ENCODE assay signal across 21 mouse cellular contexts in the genomic region with DNA sequence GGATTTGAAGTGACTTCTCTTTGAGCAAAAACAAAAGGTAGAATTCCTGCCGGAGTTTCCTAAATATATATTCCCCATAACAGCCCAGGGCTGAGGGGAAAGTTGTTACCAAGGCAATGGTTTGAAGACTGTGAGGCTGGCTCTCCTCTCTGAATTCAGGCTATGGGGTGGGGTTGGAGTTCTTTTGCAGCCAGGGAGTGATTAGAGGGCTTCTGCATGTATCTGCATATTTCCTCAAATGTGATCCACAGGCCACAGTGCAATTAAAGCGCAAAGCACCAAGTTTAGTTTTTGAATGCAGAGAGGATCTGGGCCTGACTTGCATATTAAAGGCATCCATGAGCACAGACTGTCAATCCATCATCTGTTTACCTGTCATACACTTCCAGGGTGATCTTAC. TPM values are rescaled to one million over a fixed set of nuclear protein-coding genes. Genes with fewer than 3 reads are reported as not detected.
DNase-seq lines count a peak whose midpoint lies in the region; ATAC-seq lines count a peak whose summit lies in the region.
"Had no signal": no experiment of that assay in that cellular context is flagged by ENCODE, and none has a peak within 500 bp of the region (broad histone marks: within the 10 kb centered on the region; RNA-seq: fewer than 3 reads in every experiment).

No protein-coding gene starts in this region.

- no peak overlapping the region for H3K4me3 ChIP-seq in forebrain, embryonic 14.5 days (ENCODE audit: low read depth, low read length)
- no peak overlapping the region for H3K4me3 ChIP-seq in forebrain, embryonic 10.5 days
- H3K4me3 ChIP-seq in hindbrain, embryonic 11.5 days (ENCODE audit: low read depth, low read length): no peak overlapping the region
- no peak overlapping the region for H3K4me3 ChIP-seq in hindbrain, embryonic 12.5 days
- H3K4me3 ChIP-seq in midbrain, embryonic 15.5 days: no peak overlapping the region
- no peak overlapping the region for H3K4me3 ChIP-seq in midbrain, embryonic 11.5 days (ENCODE audit: low read depth, low read length)
- H3K4me3 ChIP-seq: embryonic facial prominence, embryonic 13.5 days; heart, adult 2 months; heart, embryonic 15.5 days; hindbrain, embryonic 13.5 days; intestine, embryonic 15.5 days had no signal

- peak; percentile 42 for DNase-seq in forebrain, embryonic 14.5 days (ENCODE audit: low spot score)
- no peak for DNase-seq in forebrain, embryonic 10.5 days (ENCODE audit: extremely low spot score, low spot score)
- no peak for DNase-seq in hindbrain, embryonic 11.5 days (ENCODE audit: low spot score)
- DNase-seq in midbrain, embryonic 11.5 days (ENCODE audit: low spot score, missing footprints): no peak
- no peak for DNase-seq in kidney, postnatal 25 days
- DNase-seq: adrenal gland, postnatal 10 days; cerebellum, adult 18-20 months; cerebellum, adult 9-11 months; cerebellum, postnatal 36 days; gastrocnemius, postnatal 10 days; heart, adult 2 months; heart, postnatal 14 days had no signal

- H3K9me3 ChIP-seq in forebrain, embryonic 14.5 days (replicated peaks; ENCODE audit: control insufficient read depth, low read length): no peaks in the 10 kb centered on the region
- H3K9me3 ChIP-seq in forebrain, embryonic 10.5 days: no peaks in the 10 kb centered on the region
- H3K9me3 ChIP-seq in hindbrain, embryonic 11.5 days (ENCODE audit: control insufficient read depth, low read length): no peaks in the 10 kb centered on the region
- H3K9me3 ChIP-seq in hindbrain, embryonic 12.5 days (replicated peaks): no peaks in the 10 kb centered on the region
- no peaks in the 10 kb centered on the region for H3K9me3 ChIP-seq in midbrain, embryonic 15.5 days
- no peaks in the 10 kb centered on the region for H3K9me3 ChIP-seq in midbrain, embryonic 11.5 days (ENCODE audit: control insufficient read depth, low read length)
- H3K9me3 ChIP-seq: embryonic facial prominence, embryonic 13.5 days; heart, embryonic 15.5 days; hindbrain, embryonic 13.5 days; intestine, embryonic 15.5 days had no signal

- no peak overlapping the region for H3K4me2 ChIP-seq in forebrain, embryonic 14.5 days (ENCODE audit: low read length)
- H3K4me2 ChIP-seq in hindbrain, embryonic 11.5 days (replicated peaks; ENCODE audit: low read depth, low read length): no peak overlapping the region
- no peak overlapping the region for H3K4me2 ChIP-seq in hindbrain, embryonic 12.5 days (replicated peaks)
- H3K4me2 ChIP-seq in midbrain, embryonic 15.5 days: no peak overlapping the region
- H3K4me2 ChIP-seq in midbrain, embryonic 11.5 days: no peak overlapping the region
- H3K4me2 ChIP-seq: embryonic facial prominence, embryonic 13.5 days; heart, embryonic 11.5 days; heart, embryonic 15.5 days; hindbrain, embryonic 13.5 days; intestine, embryonic 15.5 days had no signal

- no peaks in the 10 kb centered on the region for H3K36me3 ChIP-seq in forebrain, embryonic 14.5 days (ENCODE audit: control insufficient read depth, insufficient read depth, low read length)
- no peaks in the 10 kb centered on the region for H3K36me3 ChIP-seq in forebrain, embryonic 10.5 days (replicated peaks)
- H3K36me3 ChIP-seq in hindbrain, embryonic 11.5 days (ENCODE audit: control insufficient read depth, insufficient read depth, low read length): no peaks in the 10 kb centered on the region
- no peaks in the 10 kb centered on the region for H3K36me3 ChIP-seq in hindbrain, embryonic 12.5 days
- no peaks in the 10 kb centered on the region for H3K36me3 ChIP-seq in midbrain, embryonic 15.5 days (replicated peaks)
- H3K36me3 ChIP-seq in midbrain, embryonic 11.5 days (ENCODE audit: control insufficient read depth, insufficient read depth, low read length): no peaks in the 10 kb centered on the region
- H3K36me3 ChIP-seq: embryonic facial prominence, embryonic 13.5 days; heart, embryonic 15.5 days; hindbrain, embryonic 13.5 days; intestine, embryonic 15.5 days had no signal

- peaks cover 18% of the 10 kb centered on the region for H3K4me1 ChIP-seq in forebrain, embryonic 14.5 days (ENCODE audit: control insufficient read depth, insufficient read depth, low read length)
- peaks cover 33% of the 10 kb centered on the region for H3K4me1 ChIP-seq in forebrain, embryonic 10.5 days
- H3K4me1 ChIP-seq in hindbrain, embryonic 11.5 days (replicated peaks; ENCODE audit: control insufficient read depth, insufficient read depth, low read length): peaks cover 8% of the 10 kb centered on the region
- peaks cover 29% of the 10 kb centered on the region for H3K4me1 ChIP-seq in hindbrain, embryonic 12.5 days
- H3K4me1 ChIP-seq in midbrain, embryonic 15.5 days: peaks cover 16% of the 10 kb centered on the region
- peaks cover 2% of the 10 kb centered on the region; the same call in 1 of the 2 replicates for H3K4me1 ChIP-seq in midbrain, embryonic 11.5 days (ENCODE audit: control insufficient read depth, insufficient read depth, low read length)

- peak; percentile 43 for ATAC-seq in forebrain, embryonic 14.5 days
- no peak for ATAC-seq in hindbrain, embryonic 11.5 days (ENCODE audit: low FRiP score)
- no peak; the same call in 1 of the 2 replicates for ATAC-seq in hindbrain, embryonic 12.5 days (ENCODE audit: low FRiP score)
- 0 out of 2 replicates have a peak, but pooled peaks have one; percentile 24 for ATAC-seq in midbrain, embryonic 15.5 days (replicated peaks)
- ATAC-seq in midbrain, embryonic 11.5 days (ENCODE audit: low FRiP score): no peak
- ATAC-seq: intestine, embryonic 15.5 days had no signal

- no peaks in the 10 kb centered on the region for H3K27me3 ChIP-seq in forebrain, embryonic 14.5 days (replicated peaks; ENCODE audit: control insufficient read depth, insufficient read depth, low read length)
- H3K27me3 ChIP-seq in forebrain, embryonic 10.5 days (ENCODE audit: poor library complexity, severe bottlenecking): peaks cover 8% of the 10 kb centered on the region
- no peaks in the 10 kb centered on the region for H3K27me3 ChIP-seq in hindbrain, embryonic 11.5 days (ENCODE audit: control insufficient read depth, insufficient read depth, low read length)
- 0 out of 2 replicates have a peak, but pooled peaks cover 3% of the 10 kb centered on the region for H3K27me3 ChIP-seq in hindbrain, embryonic 12.5 days
- H3K27me3 ChIP-seq in midbrain, embryonic 15.5 days (replicated peaks): no peaks in the 10 kb centered on the region
- no peaks in the 10 kb centered on the region for H3K27me3 ChIP-seq in midbrain, embryonic 11.5 days (ENCODE audit: control insufficient read depth, insufficient read depth, low read length)
- H3K27me3 ChIP-seq: embryonic facial prominence, embryonic 13.5 days; heart, embryonic 15.5 days; hindbrain, embryonic 13.5 days; intestine, embryonic 15.5 days had no signal

- no peak overlapping the region for H3K9ac ChIP-seq in forebrain, embryonic 14.5 days (ENCODE audit: low read length)
- H3K9ac ChIP-seq in hindbrain, embryonic 11.5 days (ENCODE audit: low read depth, low read length): no peak overlapping the region
- H3K9ac ChIP-seq in hindbrain, embryonic 12.5 days: no peak overlapping the region
- H3K9ac ChIP-seq in midbrain, embryonic 15.5 days: no peak overlapping the region
- H3K9ac ChIP-seq in midbrain, embryonic 11.5 days (ENCODE audit: low read length): no peak overlapping the region
- H3K9ac ChIP-seq: embryonic facial prominence, embryonic 13.5 days; heart, embryonic 15.5 days; hindbrain, embryonic 13.5 days; intestine, embryonic 15.5 days had no signal

- H3K27ac ChIP-seq in forebrain, embryonic 14.5 days (ENCODE audit: low read depth, low read length): peak overlapping the region; percentile 70; the same call in 1 of the 2 replicates
- H3K27ac ChIP-seq in forebrain, embryonic 10.5 days: no peak overlapping the region
- H3K27ac ChIP-seq in hindbrain, embryonic 11.5 days (ENCODE audit: low read depth, low read length): 0 out of 2 replicates have a peak overlapping the region, but pooled peaks have one; percentile 17
- no peak overlapping the region for H3K27ac ChIP-seq in hindbrain, embryonic 12.5 days
- peak overlapping the region; percentile 44; the same call in 1 of the 2 replicates for H3K27ac ChIP-seq in midbrain, embryonic 15.5 days
- H3K27ac ChIP-seq in midbrain, embryonic 11.5 days (ENCODE audit: low read depth, low read length): no peak overlapping the region; the same call in 1 of the 2 replicates
- H3K27ac ChIP-seq: embryonic facial prominence, embryonic 13.5 days; heart, adult 2 months; heart, embryonic 15.5 days; intestine, embryonic 15.5 days had no signal

- WGBS in forebrain, embryonic 14.5 days: 33% methylated on average over 2 of the region's 2 CpGs
- 91% methylated on average over 2 of the region's 2 CpGs for whole genome bisulfite sequencing in forebrain, embryonic 10.5 days
- WGBS in hindbrain, embryonic 11.5 days: 63% methylated on average over 2 of the region's 2 CpGs
- 58% methylated on average over 2 of the region's 2 CpGs for WGBS in hindbrain, embryonic 12.5 days
- 49% methylated on average over 2 of the region's 2 CpGs for WGBS in midbrain, embryonic 15.5 days
- 80% methylated on average over 2 of the region's 2 CpGs for WGBS in midbrain, embryonic 11.5 days

RNA-seq across cellular contexts. Expression of gene Evx1, which starts 52.7 kb away (rescaled TPM):
- not detected in 2 replicates for polyA plus RNA-seq in forebrain, embryonic 14.5 days (2014; fragmentation: Nextera tagmentation; extraction: Ambion mirVana)
- not detected in 2 replicates for polyA plus RNA-seq in forebrain, embryonic 10.5 days (2016; fragmentation: Nextera tagmentation; extraction: Ambion mirVana)
- polyA plus RNA-seq in hindbrain, embryonic 11.5 days (2014; fragmentation: Nextera tagmentation; extraction: Ambion mirVana): 5.2 and 5.9 TPM in 2 replicates
- 11.5 and 12.6 TPM in 2 replicates for polyA plus RNA-seq in hindbrain, embryonic 12.5 days (2016; fragmentation: Nextera tagmentation; extraction: Ambion mirVana)
- 0.97 and 1.6 TPM in 2 replicates for polyA plus RNA-seq in midbrain, embryonic 15.5 days (2015; fragmentation: Nextera tagmentation; extraction: Ambion mirVana)
- polyA plus RNA-seq in midbrain, embryonic 11.5 days (2014; fragmentation: Nextera tagmentation; extraction: Ambion mirVana): 0.23 and 0.30 TPM in 2 replicates
- polyA plus RNA-seq: C2C12; embryonic facial prominence, embryonic 13.5 days; frontal cortex, adult 2 months; heart, adult 2 months; heart, embryonic 11.5 days; heart, embryonic 15.5 days had no signal

Comparison
In these comparisons a context has a peak if more than half of its experiments do, and no peak if none do; other contexts are left out.
1. ATAC-seq: peak in forebrain, embryonic 14.5 days (single experiment) and midbrain, embryonic 15.5 days (single experiment); none in hindbrain, embryonic 11.5 days (single experiment), hindbrain, embryonic 12.5 days (single experiment) and midbrain, embryonic 11.5 days (single experiment).
2. H3K27ac ChIP-seq: peak in forebrain, embryonic 14.5 days (single experiment), hindbrain, embryonic 11.5 days (single experiment) and midbrain, embryonic 15.5 days (single experiment); none in forebrain, embryonic 10.5 days (single experiment), hindbrain, embryonic 12.5 days (single experiment) and midbrain, embryonic 11.5 days (single experiment).